25 mouse cellular contexts compared by ENCODE assay signal in genomic region chr10:100575294-100575693, GRCm38 (mm10). TPM values are rescaled to one million over a fixed set of nuclear protein-coding genes. Genes with fewer than 3 reads are reported as not detected.
"Had no signal": no experiment of that assay in that cellular context is flagged by ENCODE, and none has a peak within 500 bp of the region (broad histone marks: within the 10 kb centered on the region; RNA-seq: fewer than 3 reads in every experiment).

No protein-coding gene starts in this region.

- H3K4me2 ChIP-seq: limb, embryonic 13.5 days; lung, embryonic 14.5 days; midbrain, embryonic 13.5 days; neural tube, embryonic 13.5 days had no signal

- ATAC-seq: inflammation-experienced regulatory T-cells, adult 6 months; lung, postnatal 0 days; midbrain, embryonic 13.5 days; midbrain, embryonic 16.5 days had no signal

- H3K9ac ChIP-seq: limb, embryonic 13.5 days; lung, embryonic 14.5 days; midbrain, embryonic 13.5 days; neural tube, embryonic 13.5 days had no signal

- H3K4me1 ChIP-seq: limb, embryonic 10.5 days; limb, embryonic 13.5 days; midbrain, embryonic 10.5 days; midbrain, embryonic 13.5 days; neural tube, embryonic 13.5 days had no signal

- H3K27ac ChIP-seq: limb, embryonic 10.5 days; limb, embryonic 13.5 days; macrophage; midbrain, embryonic 10.5 days; midbrain, embryonic 13.5 days; neural tube, embryonic 13.5 days; stomach, postnatal 0 days had no signal

- H3K4me3 ChIP-seq: limb, embryonic 10.5 days; limb, embryonic 13.5 days; midbrain, embryonic 10.5 days; midbrain, embryonic 13.5 days; myocyte; neural tube, embryonic 13.5 days had no signal

- H3K27me3 ChIP-seq: limb, embryonic 13.5 days; midbrain, embryonic 13.5 days; neural tube, embryonic 13.5 days had no signal

- H3K9me3 ChIP-seq: limb, embryonic 10.5 days; limb, embryonic 13.5 days; midbrain, embryonic 10.5 days; midbrain, embryonic 13.5 days; neural tube, embryonic 13.5 days had no signal

- DNase-seq: kidney, adult 18-20 months; kidney, adult 9 months; kidney, postnatal 14 days; kidney, postnatal 4 days; lung, embryonic 14.5 days; retina, postnatal 1 day; thymus, postnatal 36 days had no signal

RNA-seq across cellular contexts. Expression of gene 1700017N19Rik, which starts 15.0 kb away (rescaled TPM):
- polyA plus RNA-seq: inflammation-experienced regulatory T-cells, adult 6 months; intestine, embryonic 16.5 days; kidney, embryonic 16.5 days; limb, embryonic 10.5 days; limb, embryonic 13.5 days; liver, adult 2 months; lung, embryonic 14.5 days; lung, postnatal 0 days; macrophage; midbrain, embryonic 10.5 days; myocyte; small intestine, adult 2 months; stomach, embryonic 14.5 days; stomach, postnatal 0 days; thymus, postnatal 0 days; urinary bladder, adult 2 months had no signal
